Mouse (Mus musculus): ENCODE measurements at regions not wholly inside any gene's neighbourhood (a gene's known extent, or its start where the extent isn't known, plus 50 kb on each side); places are given as distances from the start of the nearest gene placed in this dataset.

GRCm38 (mm10) chr12:77976952-77977351, 217.1 kb upstream of the Gm6657 start:
- DNase-seq (ENCODE audit: low read depth): no peak

GRCm38 (mm10) chr12:77986738-77987137, 207.3 kb upstream of the Gm6657 start:
- DNase-seq (ENCODE audit: low read depth): no peak

GRCm38 (mm10) chr12:77989766-77990165, 204.3 kb upstream of the Gm6657 start:
- no peak for DNase-seq (ENCODE audit: low read depth)

GRCm38 (mm10) chr12:77991627-77992026, 202.4 kb upstream of the Gm6657 start:
- DNase-seq (ENCODE audit: low read depth): no peak

- DNase-seq (ENCODE audit: low read depth): no peak
These were observed 199.9 kb upstream of the Gm6657 start for GRCm38 (mm10) chr12:77994176-77994575.

- no peak for DNase-seq (ENCODE audit: low read depth)
These were observed 196.1 kb upstream of the Gm6657 start for GRCm38 (mm10) chr12:77997916-77998315.

GRCm38 (mm10) chr12:78000401-78000800, 193.6 kb upstream of the Gm6657 start:
- no peak for DNase-seq (ENCODE audit: low read depth)

- no peak for DNase-seq (ENCODE audit: low read depth)
These were observed 192.2 kb upstream of the Gm6657 start for GRCm38 (mm10) chr12:78001846-78002245.

- no peak for DNase-seq (ENCODE audit: low read depth)
These were observed 160.3 kb upstream of the Gm6657 start for GRCm38 (mm10) chr12:78033766-78034165.

- no peak for DNase-seq (ENCODE audit: low read depth)
These were observed 147.5 kb upstream of the Gm6657 start for GRCm38 (mm10) chr12:78046582-78046981.

GRCm38 (mm10) chr12:78055956-78056355, 138.1 kb upstream of the Gm6657 start:
- DNase-seq (ENCODE audit: low read depth): peak; percentile 22

- DNase-seq (ENCODE audit: low read depth): no peak
These were observed 136.9 kb upstream of the Gm6657 start for GRCm38 (mm10) chr12:78057166-78057565.

- DNase-seq (ENCODE audit: low read depth): no peak
These were observed 134.1 kb upstream of the Gm6657 start for GRCm38 (mm10) chr12:78059965-78060364.

GRCm38 (mm10) chr12:78066024-78066423, 128.0 kb upstream of the Gm6657 start:
- DNase-seq (ENCODE audit: low read depth): no peak

- DNase-seq (ENCODE audit: low read depth): no peak
These were observed 121.1 kb upstream of the Gm6657 start for GRCm38 (mm10) chr12:78072935-78073334.

- DNase-seq (ENCODE audit: low read depth): no peak
These were observed 119.7 kb upstream of the Gm6657 start for GRCm38 (mm10) chr12:78074290-78074802.

- no peak for DNase-seq (ENCODE audit: low read depth)
These were observed 116.8 kb upstream of the Gm6657 start for GRCm38 (mm10) chr12:78077285-78077684.

- no peak for DNase-seq (ENCODE audit: low read depth)
These were observed 111.9 kb upstream of the Gm6657 start for GRCm38 (mm10) chr12:78082163-78082562.

GRCm38 (mm10) chr12:78086016-78086415, 108.0 kb upstream of the Gm6657 start:
- no peak for DNase-seq (ENCODE audit: low read depth)

- no peak for DNase-seq (ENCODE audit: low read depth)
These were observed 106.1 kb upstream of the Gm6657 start for GRCm38 (mm10) chr12:78087921-78088320.

- no peak for DNase-seq (ENCODE audit: low read depth)
These were observed 99.6 kb upstream of the Gm6657 start for GRCm38 (mm10) chr12:78094471-78094870.

- DNase-seq (ENCODE audit: low read depth): no peak
These were observed 98.7 kb upstream of the Gm6657 start for GRCm38 (mm10) chr12:78095352-78095751.

- no peak for DNase-seq (ENCODE audit: low read depth)
These were observed 98.1 kb upstream of the Gm6657 start for GRCm38 (mm10) chr12:78095916-78096315.

GRCm38 (mm10) chr12:78097119-78097518, 96.9 kb upstream of the Gm6657 start:
- no peak for DNase-seq (ENCODE audit: low read depth)

- no peak for DNase-seq (ENCODE audit: low read depth)
These were observed 96.3 kb upstream of the Gm6657 start for GRCm38 (mm10) chr12:78097692-78098091.
